Mouse (Mus musculus): ENCODE measurements at regions not wholly inside any gene's neighbourhood (a gene's known extent, or its start where the extent isn't known, plus 50 kb on each side); places are given as distances from the start of the nearest gene placed in this dataset.

DNA sequence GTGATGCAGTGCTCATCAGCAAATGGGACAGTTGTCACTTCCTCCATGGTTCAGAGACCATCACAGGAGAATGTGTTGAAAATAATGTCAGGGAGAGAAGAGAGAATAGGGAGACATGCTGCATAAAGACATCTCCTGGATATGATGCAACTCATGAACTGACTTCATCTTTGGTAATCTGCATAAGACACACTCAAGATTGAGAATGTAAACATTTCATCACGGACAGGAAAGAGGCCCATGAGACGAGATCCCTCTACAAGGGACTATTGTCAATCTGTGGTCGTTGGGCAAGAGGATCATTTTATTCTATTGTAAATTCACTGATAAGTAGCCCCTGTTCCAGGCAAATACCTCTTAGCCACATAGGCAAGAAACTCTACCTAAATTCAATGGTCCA is 273.6 kb downstream of the Gm11361 start:
- 78% methylated on average over 3 of the region's 3 CpGs for WGBS
- H3K4me3 ChIP-seq (ENCODE audit: low read depth, low read length) = no peak overlapping the region
- H3K36me3 ChIP-seq (replicated peaks; ENCODE audit: control insufficient read depth, insufficient read depth, low read length) = no peaks in the 10 kb centered on the region
- no peaks in the 10 kb centered on the region for H3K9me3 ChIP-seq (replicated peaks; ENCODE audit: control insufficient read depth, low read length)
- no peak for TF ChIP-seq EP300 (IDR thresholded peaks at IDR 0.05; ENCODE audit: low read depth)
- no peak for TF ChIP-seq CTCF (IDR thresholded peaks at IDR 0.05; ENCODE audit: low read depth)
- DNase-seq (ENCODE audit: low spot score) (no peak), ATAC-seq (ENCODE audit: insufficient read depth, low read depth) (no peak)
- H3K27me3 ChIP-seq (ENCODE audit: control insufficient read depth, insufficient read depth, low read length) = no peaks in the 10 kb centered on the region
- no peak overlapping the region for H3K9ac ChIP-seq (replicated peaks; ENCODE audit: low read depth, low read length)
- H3K27ac ChIP-seq (ENCODE audit: low read depth) = no peak overlapping the region
- H3K4me2 ChIP-seq (ENCODE audit: low read depth, low read length) = no peak overlapping the region
- H3K4me1 ChIP-seq (ENCODE audit: control insufficient read depth, insufficient read depth) = peaks cover 26% of the 10 kb centered on the region

DNA sequence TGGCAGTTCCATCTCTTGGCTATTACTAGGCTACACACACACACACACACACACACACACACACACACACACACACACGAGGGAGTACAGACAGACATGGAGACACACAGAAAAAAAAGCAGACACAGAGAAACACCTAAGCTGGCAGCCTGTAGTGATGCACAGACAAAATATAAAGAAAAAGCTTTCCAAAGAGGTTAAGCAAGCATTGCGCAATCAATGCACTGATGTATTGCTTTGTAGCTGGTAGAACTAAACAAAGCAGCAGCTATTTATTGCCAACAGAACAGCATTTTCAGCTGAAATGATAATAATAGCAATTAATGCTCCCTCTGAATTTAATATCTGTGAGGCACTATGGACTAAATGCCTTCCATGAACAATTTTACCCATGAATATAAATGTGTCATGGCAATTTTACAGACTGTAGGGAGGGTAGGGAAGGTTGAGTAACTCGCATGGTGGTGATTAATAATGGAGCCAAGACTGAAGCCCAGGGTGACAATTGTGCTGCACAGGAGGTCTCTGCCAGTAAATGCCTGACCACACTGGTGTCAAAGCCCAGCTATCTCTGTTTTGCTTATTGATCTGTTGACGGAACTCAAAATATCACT is 271.7 kb downstream of the Gm11361 start:
- Histone ChIP-seq H3K36me3 (replicated peaks; ENCODE audit: control insufficient read depth, insufficient read depth, low read length) (no peaks in the 10 kb centered on the region), H3K4me3 (ENCODE audit: low read depth, low read length) (no peak overlapping the region), H3K4me2 (ENCODE audit: low read depth, low read length) (no peak overlapping the region), H3K9ac (replicated peaks; ENCODE audit: low read depth, low read length) (no peak overlapping the region), H3K27ac (ENCODE audit: low read depth) (no peak overlapping the region), H3K4me1 (ENCODE audit: control insufficient read depth, insufficient read depth) (peaks cover 17% of the 10 kb centered on the region), H3K27me3 (ENCODE audit: control insufficient read depth, insufficient read depth, low read length) (no peaks in the 10 kb centered on the region), H3K9me3 (replicated peaks; ENCODE audit: control insufficient read depth, low read length) (no peaks in the 10 kb centered on the region)
- DNase-seq (ENCODE audit: low spot score) (no peak), ATAC-seq (ENCODE audit: insufficient read depth, low read depth) (no peak)
- TF ChIP-seq CTCF (IDR thresholded peaks at IDR 0.05; ENCODE audit: low read depth) = no peak
- no peak for TF ChIP-seq EP300 (IDR thresholded peaks at IDR 0.05; ENCODE audit: low read depth)
- 86% methylated on average over 4 of the region's 4 CpGs for WGBS

DNA sequence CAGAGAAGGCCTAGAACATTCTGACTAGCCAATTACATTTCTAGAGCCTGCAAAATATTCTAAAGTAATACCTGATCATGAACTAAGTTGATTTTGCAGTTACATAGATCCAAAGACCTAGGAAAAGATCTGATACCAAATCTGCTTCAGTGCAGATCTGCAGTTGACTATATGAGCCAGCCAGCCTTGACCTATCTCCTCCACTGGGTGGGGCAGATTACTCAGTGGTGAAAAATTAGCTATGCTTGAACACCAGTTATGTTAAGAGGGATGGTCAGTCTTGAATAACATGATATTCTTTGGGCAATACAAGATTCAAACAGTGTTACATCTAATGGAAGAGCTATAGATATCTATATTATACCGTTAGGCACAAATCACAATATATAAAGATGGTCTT is 269.0 kb downstream of the Gm11361 start:
- H3K9me3 ChIP-seq (replicated peaks; ENCODE audit: control insufficient read depth, low read length) = no peaks in the 10 kb centered on the region
- WGBS = 95% methylated on average over 1 of the region's 1 CpGs
- no peak overlapping the region for H3K4me3 ChIP-seq (ENCODE audit: low read depth, low read length)
- ATAC-seq (ENCODE audit: insufficient read depth, low read depth) (no peak), DNase-seq (ENCODE audit: low spot score) (no peak)
- H3K4me1 ChIP-seq (ENCODE audit: control insufficient read depth, insufficient read depth) = 0 out of 2 replicates have a peak, but pooled peaks cover under 1% of the 10 kb centered on the region
- TF ChIP-seq CTCF (IDR thresholded peaks at IDR 0.05; ENCODE audit: low read depth) (peak; percentile 15; the same call in 1 of the 2 replicates), EP300 (IDR thresholded peaks at IDR 0.05; ENCODE audit: low read depth) (no peak)
- H3K27ac ChIP-seq (ENCODE audit: low read depth) = no peak overlapping the region
- H3K27me3 ChIP-seq (ENCODE audit: control insufficient read depth, insufficient read depth, low read length) = no peaks in the 10 kb centered on the region
- H3K9ac ChIP-seq (replicated peaks; ENCODE audit: low read depth, low read length) = no peak overlapping the region
- H3K36me3 ChIP-seq (replicated peaks; ENCODE audit: control insufficient read depth, insufficient read depth, low read length) = no peaks in the 10 kb centered on the region
- no peak overlapping the region for H3K4me2 ChIP-seq (ENCODE audit: low read depth, low read length)

DNA sequence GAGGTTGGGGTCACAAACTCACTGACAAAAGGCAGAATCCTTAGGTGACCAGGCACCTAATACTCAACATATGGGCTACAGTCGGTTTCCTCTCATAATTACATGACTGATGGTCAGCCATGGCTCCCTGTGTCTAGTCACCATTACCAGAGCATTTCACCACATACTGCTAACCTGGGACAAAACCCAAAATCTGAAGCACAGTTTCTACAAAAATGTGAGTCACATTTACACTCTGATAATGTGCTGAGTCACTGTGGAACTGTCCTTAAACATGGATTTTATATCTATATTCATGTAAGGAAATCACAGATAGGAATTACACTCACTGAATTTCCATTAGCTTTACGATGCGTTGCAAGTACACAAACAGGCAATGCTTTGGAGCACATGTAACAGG is 267.1 kb downstream of the Gm11361 start:
- ATAC-seq (ENCODE audit: insufficient read depth, low read depth) (no peak), DNase-seq (ENCODE audit: low spot score) (no peak)
- H3K9me3 ChIP-seq (replicated peaks; ENCODE audit: control insufficient read depth, low read length) = no peaks in the 10 kb centered on the region
- 0 out of 2 replicates have a peak, but pooled peaks cover 3% of the 10 kb centered on the region for H3K4me1 ChIP-seq (ENCODE audit: control insufficient read depth, insufficient read depth)
- H3K4me2 ChIP-seq (ENCODE audit: low read depth, low read length) = no peak overlapping the region
- H3K4me3 ChIP-seq (ENCODE audit: low read depth, low read length) = no peak overlapping the region
- H3K27ac ChIP-seq (ENCODE audit: low read depth) = no peak overlapping the region
- no peaks in the 10 kb centered on the region for H3K36me3 ChIP-seq (replicated peaks; ENCODE audit: control insufficient read depth, insufficient read depth, low read length)
- TF ChIP-seq EP300 (IDR thresholded peaks at IDR 0.05; ENCODE audit: low read depth) (no peak), CTCF (IDR thresholded peaks at IDR 0.05; ENCODE audit: low read depth) (no peak)
- no peaks in the 10 kb centered on the region for H3K27me3 ChIP-seq (ENCODE audit: control insufficient read depth, insufficient read depth, low read length)
- no peak overlapping the region for H3K9ac ChIP-seq (replicated peaks; ENCODE audit: low read depth, low read length)
- 86% methylated on average over 3 of the region's 3 CpGs for WGBS

DNA sequence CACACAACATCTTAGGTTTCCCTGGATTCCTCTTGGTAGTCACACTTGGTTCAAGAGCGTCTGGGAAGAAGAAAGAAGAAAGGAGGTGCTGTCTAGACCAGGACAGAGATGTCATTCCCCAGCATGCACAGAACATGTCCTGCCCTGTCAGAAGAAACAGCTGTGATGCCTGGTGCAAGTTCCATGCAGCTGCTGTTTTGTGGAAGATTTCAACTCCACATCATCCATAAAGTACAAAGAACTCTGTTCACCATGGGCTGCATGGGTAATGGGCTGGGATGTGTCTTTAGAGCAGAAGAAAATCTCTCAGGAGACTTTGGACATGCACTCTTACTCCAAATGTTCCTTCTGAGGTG is 262.8 kb downstream of the Gm11361 start:
- Histone ChIP-seq H3K36me3 (replicated peaks; ENCODE audit: control insufficient read depth, insufficient read depth, low read length) (no peaks in the 10 kb centered on the region), H3K4me1 (ENCODE audit: control insufficient read depth, insufficient read depth) (0 out of 2 replicates have a peak, but pooled peaks cover 3% of the 10 kb centered on the region), H3K4me3 (ENCODE audit: low read depth, low read length) (no peak overlapping the region), H3K9ac (replicated peaks; ENCODE audit: low read depth, low read length) (no peak overlapping the region), H3K9me3 (replicated peaks; ENCODE audit: control insufficient read depth, low read length) (no peaks in the 10 kb centered on the region), H3K4me2 (ENCODE audit: low read depth, low read length) (no peak overlapping the region), H3K27me3 (ENCODE audit: control insufficient read depth, insufficient read depth, low read length) (no peaks in the 10 kb centered on the region), H3K27ac (ENCODE audit: low read depth) (no peak overlapping the region)
- WGBS = 100% methylated on average over 1 of the region's 1 CpGs
- ATAC-seq (ENCODE audit: insufficient read depth, low read depth) (no peak), DNase-seq (ENCODE audit: low spot score) (no peak)
- no peak for TF ChIP-seq EP300 (IDR thresholded peaks at IDR 0.05; ENCODE audit: low read depth)
- no peak for TF ChIP-seq CTCF (IDR thresholded peaks at IDR 0.05; ENCODE audit: low read depth)
